Mouse (Mus musculus): Measurements from ENCODE around the gene Tmem37. TPM values are rescaled to one million over a fixed set of nuclear protein-coding genes. Genes with fewer than 3 reads are reported as not detected.

Tmem37 gene
- total RNA-seq, 1 experiment, result 26.7 TPM

- no peaks in the 10 kb centered on the region for H3K36me3 ChIP-seq (ENCODE audit: control insufficient read depth, insufficient read depth, low read length, poor library complexity, severe bottlenecking)
- no peak overlapping the region for H3K4me3 ChIP-seq (ENCODE audit: insufficient read depth in 1 of 2, low read depth in 1 of 2, low read length in 2 of 2, poor library complexity in 1 of 2, severe bottlenecking in 1 of 2)
- no peaks in the 10 kb centered on the region for H3K9me3 ChIP-seq (ENCODE audit: control insufficient read depth, insufficient read depth, low read depth, low read length)
- in situ Hi-C loops (cut with MboI; ENCODE audit: low sequenced_read_pairs in 2 of 2, unreplicated experiment in 2 of 2), result no loop called here
- H3K9ac ChIP-seq (ENCODE audit: insufficient read depth, low read depth, low read length, poor library complexity, severe bottlenecking), result no peak overlapping the region
- DNase-seq (ENCODE audit: low read depth, low spot score), result no peak
- H3K27ac ChIP-seq (ENCODE audit: insufficient read depth, low read depth, low read length, poor library complexity, severe bottlenecking), result no peak overlapping the region
- peaks cover 0 to 3% of the 10 kb centered on the region in 2 experiments; a peak in 1 of 4 replicates for H3K4me1 ChIP-seq (ENCODE audit: control insufficient read depth in 2 of 2, insufficient read depth in 2 of 2, low read length in 2 of 2, poor library complexity in 1 of 2)
- no peak for TF ChIP-seq MAFK (IDR thresholded peaks at IDR 0.05; ENCODE audit: insufficient read depth, low read depth, low read length)
- no peak for TF ChIP-seq CHD2 (IDR thresholded peaks at IDR 0.05; ENCODE audit: low read depth, low read length)
- no peak for TF ChIP-seq ZC3H11A (IDR thresholded peaks at IDR 0.05; ENCODE audit: borderline replicate concordance, low read depth, low read length)
- TF ChIP-seq HCFC1 (IDR thresholded peaks at IDR 0.05; ENCODE audit: borderline replicate concordance, insufficient read depth, low read length), result no peak
- TF ChIP-seq ZNF384 (IDR thresholded peaks at IDR 0.05; ENCODE audit: low read depth, low read length), result no peak
Observed at GRCm38 (mm10) chr1:120034793-120035192, 39.1 kb downstream of the Tmem37 start.

- H3K9me3 ChIP-seq (ENCODE audit: control insufficient read depth, insufficient read depth, low read depth, low read length), result no peaks in the 10 kb centered on the region
- no peak overlapping the region for H3K4me3 ChIP-seq (ENCODE audit: insufficient read depth in 1 of 2, low read depth in 1 of 2, low read length in 2 of 2, poor library complexity in 1 of 2, severe bottlenecking in 1 of 2)
- no peak overlapping the region for H3K9ac ChIP-seq (ENCODE audit: insufficient read depth, low read depth, low read length, poor library complexity, severe bottlenecking)
- in situ Hi-C loops (cut with MboI; ENCODE audit: low sequenced_read_pairs in 2 of 2, unreplicated experiment in 2 of 2), result no loop called here
- no peaks in the 10 kb centered on the region for H3K4me1 ChIP-seq (ENCODE audit: control insufficient read depth in 2 of 2, insufficient read depth in 2 of 2, low read length in 2 of 2, poor library complexity in 1 of 2)
- no peaks in the 10 kb centered on the region for H3K36me3 ChIP-seq (ENCODE audit: control insufficient read depth, insufficient read depth, low read length, poor library complexity, severe bottlenecking)
- TF ChIP-seq MAFK (IDR thresholded peaks at IDR 0.05; ENCODE audit: insufficient read depth, low read depth, low read length), result no peak
- no peak for DNase-seq (ENCODE audit: low read depth, low spot score)
- H3K27ac ChIP-seq (ENCODE audit: insufficient read depth, low read depth, low read length, poor library complexity, severe bottlenecking), result no peak overlapping the region
Observed at GRCm38 (mm10) chr1:120033469-120033854, 40.4 kb downstream of the Tmem37 start.

GRCm38 (mm10) chr1:120032804-120033468 lies 40.9 kb downstream of the Tmem37 start:
- Histone ChIP-seq H3K36me3 (ENCODE audit: control insufficient read depth, insufficient read depth, low read length, poor library complexity, severe bottlenecking) (no peaks in the 10 kb centered on the region), H3K27ac (ENCODE audit: insufficient read depth, low read depth, low read length, poor library complexity, severe bottlenecking) (no peak overlapping the region), H3K9me3 (ENCODE audit: control insufficient read depth, insufficient read depth, low read depth, low read length) (no peaks in the 10 kb centered on the region), H3K4me3 (ENCODE audit: insufficient read depth in 1 of 2, low read depth in 1 of 2, low read length in 2 of 2, poor library complexity in 1 of 2, severe bottlenecking in 1 of 2) (no peak overlapping the region), H3K9ac (ENCODE audit: insufficient read depth, low read depth, low read length, poor library complexity, severe bottlenecking) (no peak overlapping the region), H3K4me1 (ENCODE audit: control insufficient read depth in 2 of 2, insufficient read depth in 2 of 2, low read length in 2 of 2, poor library complexity in 1 of 2) (no peaks in the 10 kb centered on the region)
- in situ Hi-C loops (cut with MboI; ENCODE audit: low sequenced_read_pairs in 2 of 2, unreplicated experiment in 2 of 2), result no loop called here
- TF ChIP-seq ZC3H11A (IDR thresholded peaks at IDR 0.05; ENCODE audit: borderline replicate concordance, low read depth, low read length), result peak; percentile 92
- TF ChIP-seq MAFK (IDR thresholded peaks at IDR 0.05; ENCODE audit: insufficient read depth, low read depth, low read length), result peak; percentile 42; the same call in 1 of the 2 replicates
- no peak for TF ChIP-seq CHD2 (IDR thresholded peaks at IDR 0.05; ENCODE audit: low read depth, low read length)
- peak; percentile 92 for DNase-seq (ENCODE audit: low read depth, low spot score)

- no peak overlapping the region for H3K27ac ChIP-seq (ENCODE audit: insufficient read depth, low read depth, low read length, poor library complexity, severe bottlenecking)
- no peaks in the 10 kb centered on the region for H3K9me3 ChIP-seq (ENCODE audit: control insufficient read depth, insufficient read depth, low read depth, low read length)
- TF ChIP-seq MAFK (IDR thresholded peaks at IDR 0.05; ENCODE audit: insufficient read depth, low read depth, low read length), result no peak
- no peak for TF ChIP-seq CHD2 (IDR thresholded peaks at IDR 0.05; ENCODE audit: low read depth, low read length)
- no peak for TF ChIP-seq ZC3H11A (IDR thresholded peaks at IDR 0.05; ENCODE audit: borderline replicate concordance, low read depth, low read length)
- TF ChIP-seq HCFC1 (IDR thresholded peaks at IDR 0.05; ENCODE audit: borderline replicate concordance, insufficient read depth, low read length), result no peak
- TF ChIP-seq ZNF384 (IDR thresholded peaks at IDR 0.05; ENCODE audit: low read depth, low read length), result no peak
- no peak overlapping the region for H3K9ac ChIP-seq (ENCODE audit: insufficient read depth, low read depth, low read length, poor library complexity, severe bottlenecking)
- H3K36me3 ChIP-seq (ENCODE audit: control insufficient read depth, insufficient read depth, low read length, poor library complexity, severe bottlenecking), result no peaks in the 10 kb centered on the region
- in situ Hi-C loops (cut with MboI; ENCODE audit: low sequenced_read_pairs in 2 of 2, unreplicated experiment in 2 of 2), result no loop called here
- no peak for DNase-seq (ENCODE audit: low read depth, low spot score)
- no peaks in the 10 kb centered on the region for H3K4me1 ChIP-seq (ENCODE audit: control insufficient read depth in 2 of 2, insufficient read depth in 2 of 2, low read length in 2 of 2, poor library complexity in 1 of 2)
- H3K4me3 ChIP-seq (ENCODE audit: insufficient read depth in 1 of 2, low read depth in 1 of 2, low read length in 2 of 2, poor library complexity in 1 of 2, severe bottlenecking in 1 of 2), result no peak overlapping the region
Observed at GRCm38 (mm10) chr1:120030474-120030873, 43.4 kb downstream of the Tmem37 start.

GRCm38 (mm10) chr1:120027693-120028092 lies 46.2 kb downstream of the Tmem37 start:
- H3K4me1 ChIP-seq (ENCODE audit: control insufficient read depth in 2 of 2, insufficient read depth in 2 of 2, low read length in 2 of 2, poor library complexity in 1 of 2), result no peaks in the 10 kb centered on the region
- no peak overlapping the region for H3K4me3 ChIP-seq (ENCODE audit: insufficient read depth in 1 of 2, low read depth in 1 of 2, low read length in 2 of 2, poor library complexity in 1 of 2, severe bottlenecking in 1 of 2)
- no peak overlapping the region for H3K9ac ChIP-seq (ENCODE audit: insufficient read depth, low read depth, low read length, poor library complexity, severe bottlenecking)
- DNase-seq (ENCODE audit: low read depth, low spot score), result no peak
- in situ Hi-C loops (cut with MboI; ENCODE audit: low sequenced_read_pairs in 2 of 2, unreplicated experiment in 2 of 2), result no loop called here
- no peaks in the 10 kb centered on the region for H3K9me3 ChIP-seq (ENCODE audit: control insufficient read depth, insufficient read depth, low read depth, low read length)
- no peak overlapping the region for H3K27ac ChIP-seq (ENCODE audit: insufficient read depth, low read depth, low read length, poor library complexity, severe bottlenecking)
- H3K36me3 ChIP-seq (ENCODE audit: control insufficient read depth, insufficient read depth, low read length, poor library complexity, severe bottlenecking), result no peaks in the 10 kb centered on the region
- TF ChIP-seq MAFK (IDR thresholded peaks at IDR 0.05; ENCODE audit: insufficient read depth, low read depth, low read length), result no peak
- TF ChIP-seq ZC3H11A (IDR thresholded peaks at IDR 0.05; ENCODE audit: borderline replicate concordance, low read depth, low read length), result no peak
- no peak for TF ChIP-seq ZNF384 (IDR thresholded peaks at IDR 0.05; ENCODE audit: low read depth, low read length)
- TF ChIP-seq HCFC1 (IDR thresholded peaks at IDR 0.05; ENCODE audit: borderline replicate concordance, insufficient read depth, low read length), result no peak
- no peak for TF ChIP-seq CHD2 (IDR thresholded peaks at IDR 0.05; ENCODE audit: low read depth, low read length)

Measured in ES-E14 (cell line).